Comparison of ENCODE assay signal across 18 mouse cellular contexts in genomic region chr13:13989135-13989534, GRCm38 (mm10). TPM values are rescaled to one million over a fixed set of nuclear protein-coding genes. Genes with fewer than 3 reads are reported as not detected.
DNase-seq lines count a peak whose midpoint lies in the region; TF ChIP-seq lines count a peak whose summit lies in the region.
"Had no signal": no experiment of that assay in that cellular context is flagged by ENCODE, and none has a peak within 500 bp of the region (broad histone marks: within the 10 kb centered on the region; RNA-seq: fewer than 3 reads in every experiment).

No protein-coding gene starts in this region.

- H3K9ac ChIP-seq in MEL (ENCODE audit: control insufficient read depth, low read depth, low read length, poor library complexity, severe bottlenecking) = no peak overlapping the region
- H3K9ac ChIP-seq: embryonic facial prominence, embryonic 12.5 days; embryonic facial prominence, embryonic 15.5 days; forebrain, postnatal 0 days; hindbrain, embryonic 12.5 days had no signal

- peak in 1 of 2 experiments; percentile 56; a peak in 1 of 4 replicates for TF ChIP-seq EP300 in MEL (IDR thresholded peaks at IDR 0.05; ENCODE audit: low read depth in 1 of 2, low read length in 2 of 2)

- no peak for TF ChIP-seq POLR2A in MEL (IDR thresholded peaks at IDR 0.05; ENCODE audit: control insufficient read depth in 1 of 2, insufficient read depth in 1 of 2, low read depth in 1 of 2, low read length in 2 of 2, poor library complexity in 1 of 2)

- no peaks in the 10 kb centered on the region for H3K9me3 ChIP-seq in MEL (replicated peaks; ENCODE audit: insufficient read depth, low read length)
- H3K9me3 ChIP-seq: embryonic facial prominence, embryonic 12.5 days; embryonic facial prominence, embryonic 15.5 days; hindbrain, embryonic 12.5 days had no signal

- TF ChIP-seq CTCF in gastrocnemius, adult 2 months (IDR thresholded peaks at IDR 0.05) = no peak
- no peak for TF ChIP-seq CTCF in MEL (IDR thresholded peaks at IDR 0.05 in 2 of 3, conservative IDR thresholded peaks at IDR 0.05 in 1 of 3; ENCODE audit: control insufficient read depth in 1 of 3, insufficient read depth in 1 of 3, low read depth in 2 of 3, low read length in 3 of 3, poor library complexity in 1 of 3, severe bottlenecking in 1 of 3)

- peaks cover 0 to 53% of the 10 kb centered on the region in 2 experiments; a peak in 2 of 4 replicates for H3K36me3 ChIP-seq in MEL (ENCODE audit: control insufficient read depth in 1 of 2, insufficient read depth in 2 of 2, low read length in 2 of 2)

- intact Hi-C loops in gastrocnemius, adult 2 months (cut with DNase I) = no loop called here
- intact Hi-C loops in gastrocnemius, postnatal 36 days (cut with DNase I) = no loop called here

- no peak for TF ChIP-seq RAD21 in MEL (IDR thresholded peaks at IDR 0.05; ENCODE audit: low read depth, low read length)

- H3K4me3 ChIP-seq in gastrocnemius, adult 2 months = no peak overlapping the region
- H3K4me3 ChIP-seq in MEL (ENCODE audit: control insufficient read depth in 1 of 2, insufficient read depth in 1 of 2, low read depth in 2 of 2, low read length in 2 of 2) = no peak overlapping the region
- H3K4me3 ChIP-seq: embryonic facial prominence, embryonic 12.5 days; embryonic facial prominence, embryonic 15.5 days; hindbrain, embryonic 12.5 days had no signal

- H3K27ac ChIP-seq in gastrocnemius, adult 2 months = peak overlapping the region; percentile 83
- no peak overlapping the region for H3K27ac ChIP-seq in MEL (ENCODE audit: control insufficient read depth, low read depth, low read length)
- H3K27ac ChIP-seq: embryonic facial prominence, embryonic 12.5 days; embryonic facial prominence, embryonic 15.5 days; hindbrain, embryonic 12.5 days had no signal

- no peaks in the 10 kb centered on the region for H3K27me3 ChIP-seq in MEL (ENCODE audit: control insufficient read depth in 1 of 2, insufficient read depth in 2 of 2, low read length in 2 of 2)
- H3K27me3 ChIP-seq: CH12.LX; embryonic facial prominence, embryonic 12.5 days; embryonic facial prominence, embryonic 15.5 days; hindbrain, embryonic 12.5 days had no signal

- DNase-seq in gastrocnemius, adult 2 months = no peak
- no peak for DNase-seq in gastrocnemius, postnatal 36 days
- DNase-seq in MEL (ENCODE audit: low read depth, low spot score) (no peak), liver (no peak)
- peak; percentile 24 for DNase-seq in retina, embryonic 14.5 days (ENCODE audit: low spot score)
- DNase-seq in thymus, postnatal 0 days (ENCODE audit: low spot score) = no peak
- DNase-seq: adrenal gland, adult 8-10 months; adrenal gland, postnatal 25 days; B cell, adult 2 months; cerebellum, adult 2 months; cerebellum, adult 9-11 months; forebrain, postnatal 0 days; gastrocnemius, postnatal 10 days; heart, adult 11 months had no signal

- peaks cover 0 to 4% of the 10 kb centered on the region in 2 experiments; a peak in 2 of 4 replicates for H3K4me1 ChIP-seq in MEL (ENCODE audit: control insufficient read depth in 1 of 2, insufficient read depth in 2 of 2, low read length in 2 of 2)
- H3K4me1 ChIP-seq: embryonic facial prominence, embryonic 12.5 days; embryonic facial prominence, embryonic 15.5 days; hindbrain, embryonic 12.5 days had no signal

- H3K79me2 ChIP-seq in MEL (ENCODE audit: control insufficient read depth, insufficient read depth, low read length, poor library complexity) = no peaks in the 10 kb centered on the region

TF ChIP-seq in MEL, 35 proteins besides CTCF, POLR2A, EP300 and RAD21:
- TF ChIP-seq NRF1 (IDR thresholded peaks at IDR 0.05; ENCODE audit: insufficient read depth, low read depth, low read length, poor library complexity, severe bottlenecking) (no peak), GABPA (IDR thresholded peaks at IDR 0.05; ENCODE audit: low read depth, low read length) (no peak), ETS1 (IDR thresholded peaks at IDR 0.05; ENCODE audit: low read depth, low read length) (0 out of 2 replicates have a peak, but pooled peaks have one; percentile 14), RCOR1 (IDR thresholded peaks at IDR 0.05; ENCODE audit: low read depth, low read length) (no peak), MYB (IDR thresholded peaks at IDR 0.05; ENCODE audit: low read depth, low read length) (peak; percentile 47; the same call in 1 of the 2 replicates)

RNA-seq across cellular contexts. Expression of gene B3galnt2, which starts 34.9 kb away (rescaled TPM):
- 10 to 100 TPM; 88.5 to 89.4 TPM for total RNA-seq in gastrocnemius, adult 2 months (2021)
- 10 to 100 TPM; 63.5 to 64.6 TPM for total RNA-seq in gastrocnemius, postnatal 36 days (2021)
- total RNA-seq in MEL (2012; rRNA removed) = 67.4 and 73.8 TPM in 2 replicates
- polyA plus RNA-seq in MEL (2012; ENCODE audit: insufficient read depth in 1 of 2, insufficient read length in 2 of 2, low read depth in 1 of 2, low replicate concordance in 2 of 2, missing spikeins in 1 of 2) = 10 to 100 TPM in 1 of 2 experiments, not detected in 1; 61.7 TPM
- polyA plus RNA-seq in thymus, postnatal 0 days (2015; fragmentation: Nextera tagmentation; extraction: Ambion mirVana) = 29.0 and 29.5 TPM in 2 replicates

RNA-seq across cellular contexts. Expression of gene Tbce, which starts 50.3 kb away (rescaled TPM):
- total RNA-seq in gastrocnemius, adult 2 months (2021) = 10 to 100 TPM; 16.6 to 18.9 TPM
- total RNA-seq in gastrocnemius, postnatal 36 days (2021) = 10 to 100 TPM; 12.9 to 15.1 TPM
- 35.3 and 36.8 TPM in 2 replicates for total RNA-seq in MEL (2012; rRNA removed)
- polyA plus RNA-seq in MEL (2012; ENCODE audit: insufficient read depth in 1 of 2, insufficient read length in 2 of 2, low read depth in 1 of 2, low replicate concordance in 2 of 2, missing spikeins in 1 of 2) = 10 to 100 TPM in 1 of 2 experiments, not detected in 1; 56.9 TPM
- polyA plus RNA-seq in thymus, postnatal 0 days (2015; fragmentation: Nextera tagmentation; extraction: Ambion mirVana) = 54.5 and 58.9 TPM in 2 replicates
